Mouse (Mus musculus) right cerebral cortex, postnatal 4 days (tissue): ENCODE results near the gene Gpr84.

ENCODE experiments used
- DNase-seq: peaks from one replicate; pipeline ENCODE4 v3.0.0-alpha.2; 2022

Gene Gpr84

GRCm38 (mm10) chr15:103305070-103305678, 5.2 kb downstream of the Gpr84 start:
- peak; percentile 99 for DNase-seq

DNA sequence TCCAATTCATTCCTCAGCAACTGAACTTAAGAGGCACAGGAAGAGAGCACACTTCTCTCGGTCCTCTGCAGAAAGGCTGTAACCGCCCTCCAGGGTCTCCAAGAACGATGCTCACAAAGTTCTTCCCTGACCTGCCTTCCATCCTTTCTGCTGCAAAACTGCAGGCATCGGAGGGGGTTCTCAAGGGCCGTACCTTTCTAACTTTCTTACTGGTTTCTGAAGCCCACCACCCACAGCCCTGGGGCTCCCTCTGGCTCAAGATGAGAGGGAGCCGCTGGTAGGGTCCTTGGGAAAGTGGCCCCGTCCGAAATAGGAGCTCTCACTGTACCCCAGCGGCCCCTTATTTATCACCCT, 5.8 kb downstream of the Gpr84 start:
- DNase-seq = peak; percentile 35

GRCm38 (mm10) chr15:103303916-103304615, 6.3 kb downstream of the Gpr84 start:
- DNase-seq = no peak

- DNase-seq = no peak
Measured at GRCm38 (mm10) chr15:103302341-103303021, 7.9 kb downstream of the Gpr84 start.

DNA sequence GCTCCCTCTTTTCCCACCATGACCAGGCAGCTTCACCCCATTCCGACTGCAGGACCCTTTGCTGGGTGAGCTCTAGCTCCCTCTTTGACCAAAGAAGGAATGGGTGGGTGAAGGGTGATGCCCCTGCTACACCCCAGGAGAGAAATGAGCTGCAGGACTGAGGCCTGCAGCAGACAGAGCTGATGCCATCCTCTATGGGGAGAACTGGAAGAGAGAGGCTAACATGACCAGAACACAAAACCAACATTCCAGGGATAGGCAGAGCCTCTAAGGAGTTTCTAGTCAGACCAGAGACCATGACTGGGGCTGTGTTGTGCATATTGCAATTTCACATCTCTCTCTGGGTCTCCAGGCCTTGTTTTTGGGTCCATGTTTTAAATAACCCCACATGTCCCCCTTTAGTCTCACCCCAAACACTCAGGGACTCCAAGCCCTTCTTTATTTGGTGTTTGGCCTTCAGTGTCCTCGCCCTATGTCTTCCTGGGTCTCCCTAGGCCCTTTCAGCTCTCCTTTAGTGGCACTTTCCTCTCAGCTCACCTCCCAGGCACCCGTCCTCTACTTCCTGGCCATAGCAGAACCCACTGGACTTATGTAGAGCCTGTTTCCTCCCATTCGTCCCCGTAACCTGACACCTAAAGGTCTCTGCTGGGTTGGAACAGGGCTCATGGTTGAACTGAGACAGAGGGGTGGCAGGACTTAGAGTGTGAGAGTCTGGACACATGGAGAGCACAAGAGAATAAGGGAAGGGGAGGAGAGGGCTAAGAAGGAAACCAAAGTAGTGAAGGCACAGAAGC, 8.7 kb downstream of the Gpr84 start:
- DNase-seq = no peak

DNA sequence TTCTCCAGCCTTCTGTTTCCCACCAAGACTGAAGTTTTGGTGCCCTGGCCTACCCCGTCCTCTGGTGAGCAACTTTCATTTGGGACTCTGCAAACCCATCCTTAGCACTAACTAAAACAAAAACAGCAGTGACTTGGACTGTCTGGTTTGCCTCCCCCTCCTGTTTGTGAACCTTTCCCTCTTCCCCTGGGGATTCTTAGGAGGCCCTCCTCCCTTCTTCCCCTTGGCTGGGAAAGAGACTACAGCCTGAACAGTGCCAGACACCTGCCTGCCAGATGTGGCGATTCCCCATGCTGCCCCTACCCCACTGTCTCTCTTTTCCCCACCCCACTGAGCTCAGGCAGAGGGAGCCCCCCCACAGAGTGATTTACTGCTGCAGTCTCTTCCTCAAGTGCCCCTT, 9.4 kb downstream of the Gpr84 start:
- no peak for DNase-seq

GRCm38 (mm10) chr15:103300560-103300959, 9.9 kb downstream of the Gpr84 start:
- no peak for DNase-seq

DNA sequence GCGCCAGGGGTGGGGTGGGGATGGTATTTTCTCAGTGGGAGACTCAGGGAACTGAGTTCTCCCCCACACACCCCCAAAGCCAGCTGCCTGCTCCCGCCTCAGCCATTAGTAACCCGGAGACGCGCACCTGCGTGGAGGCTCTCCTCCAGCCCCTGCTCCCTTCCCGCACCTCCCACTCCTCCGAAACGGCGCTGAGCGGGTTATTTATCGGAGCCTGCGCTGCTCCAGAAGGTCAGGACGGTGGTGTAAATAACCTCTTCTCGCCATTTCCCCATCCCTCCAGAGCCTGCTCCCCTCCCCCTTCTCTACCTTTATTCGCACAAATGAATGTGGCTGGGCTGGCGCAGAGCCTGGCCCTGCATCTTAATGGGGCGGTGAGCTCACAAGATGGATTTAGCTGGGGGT, 10.3 kb downstream of the Gpr84 start:
- DNase-seq = peak; percentile 72

GRCm38 (mm10) chr15:103299644-103300043, 10.8 kb downstream of the Gpr84 start:
- DNase-seq = no peak

DNA sequence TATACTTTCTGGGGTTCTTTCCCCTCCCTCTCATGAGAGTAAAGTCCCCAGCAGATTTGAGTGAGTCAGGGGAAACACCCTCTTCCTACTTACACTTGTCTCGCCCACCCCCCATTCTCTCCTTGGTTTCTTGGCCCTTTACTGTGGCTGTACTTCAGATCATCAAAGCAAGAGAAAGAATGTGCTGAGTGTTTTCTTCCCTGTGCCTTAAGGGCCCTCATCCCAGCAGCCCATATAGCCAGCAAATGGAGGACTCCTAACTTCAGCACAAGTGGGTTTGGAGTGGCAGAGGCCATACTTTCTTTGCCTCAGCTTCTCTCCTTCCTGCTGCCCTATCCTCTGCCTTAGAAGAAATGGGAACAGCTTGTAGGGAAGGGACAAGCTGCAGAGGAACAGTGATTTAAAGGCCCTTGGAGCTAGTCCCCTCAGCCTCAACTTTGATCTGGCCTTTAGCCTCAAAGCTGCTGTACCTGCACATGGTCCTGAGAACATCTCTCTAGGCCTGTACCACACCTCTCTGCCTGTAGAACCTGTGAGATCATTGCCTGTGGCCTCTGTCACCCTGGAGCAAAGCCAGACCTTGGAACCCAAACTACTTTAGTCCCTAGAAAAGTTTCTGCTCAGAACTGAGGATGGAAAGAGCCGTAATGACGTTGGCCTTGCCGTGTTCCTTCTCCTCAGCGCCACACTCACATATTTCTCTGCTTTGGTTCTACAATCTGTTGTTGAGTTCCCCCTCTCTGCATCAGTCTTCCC, 11.4 kb downstream of the Gpr84 start:
- DNase-seq = no peak

DNA sequence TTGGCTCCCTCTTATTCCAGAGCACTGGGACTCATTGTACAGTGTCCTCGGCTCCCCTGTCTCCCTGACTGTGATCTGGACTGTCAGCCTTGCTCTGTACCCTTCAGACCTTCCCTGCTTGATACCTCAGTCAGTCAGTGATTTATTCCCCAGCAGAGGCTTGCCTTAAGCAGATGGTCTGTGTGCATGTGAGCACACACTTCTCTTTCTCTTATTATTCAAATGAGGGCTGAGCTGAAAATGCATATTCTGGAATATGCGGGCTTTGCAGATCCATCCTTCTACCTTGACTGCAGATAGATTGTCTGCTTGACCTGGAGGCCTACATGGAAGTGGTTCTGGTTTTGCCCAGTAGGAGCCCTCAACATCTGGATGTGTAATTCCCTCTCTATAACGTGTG, 12.4 kb downstream of the Gpr84 start:
- DNase-seq = no peak

DNA sequence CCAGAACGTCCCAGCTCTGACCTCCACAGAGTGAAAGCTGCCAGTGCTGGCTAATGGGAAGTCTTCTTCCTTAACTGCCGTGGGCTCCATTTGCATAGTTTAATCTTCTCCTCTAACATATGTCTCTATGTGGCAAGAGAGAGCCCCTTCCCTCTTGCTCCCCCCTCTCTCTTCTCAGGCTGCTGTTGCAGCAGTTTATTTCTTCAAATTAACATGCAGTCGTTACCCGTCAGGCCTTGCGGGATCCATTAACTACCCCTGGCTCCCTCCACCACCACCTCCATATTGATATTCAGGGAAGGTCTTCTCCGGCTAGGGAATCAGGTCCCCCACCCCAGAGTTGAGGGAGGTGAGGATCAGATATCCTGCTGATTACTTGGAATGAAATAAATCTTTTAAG, 13.1 kb downstream of the Gpr84 start:
- no peak for DNase-seq

DNA sequence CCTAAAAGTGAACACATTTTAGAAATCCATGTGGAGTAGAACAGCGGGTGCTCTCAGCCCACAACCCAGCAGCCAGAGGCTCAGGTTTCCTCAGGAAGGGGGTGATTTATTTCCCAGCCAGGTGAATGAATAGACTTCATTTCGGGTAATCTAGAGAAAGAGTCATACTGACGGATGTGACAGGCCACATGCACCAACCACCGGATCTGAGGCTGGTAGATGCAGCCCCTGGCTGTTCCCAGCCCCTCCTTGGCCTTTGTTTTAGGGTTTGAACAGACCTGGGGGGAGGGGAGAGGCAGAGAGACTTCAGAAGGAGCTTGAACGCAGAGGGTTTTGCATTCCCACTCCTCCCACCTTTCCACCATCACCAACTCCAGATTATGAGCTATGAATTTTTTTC, 14.6 kb downstream of the Gpr84 start:
- no peak for DNase-seq

GRCm38 (mm10) chr15:103294649-103295048, 15.8 kb downstream of the Gpr84 start:
- DNase-seq = no peak

DNA sequence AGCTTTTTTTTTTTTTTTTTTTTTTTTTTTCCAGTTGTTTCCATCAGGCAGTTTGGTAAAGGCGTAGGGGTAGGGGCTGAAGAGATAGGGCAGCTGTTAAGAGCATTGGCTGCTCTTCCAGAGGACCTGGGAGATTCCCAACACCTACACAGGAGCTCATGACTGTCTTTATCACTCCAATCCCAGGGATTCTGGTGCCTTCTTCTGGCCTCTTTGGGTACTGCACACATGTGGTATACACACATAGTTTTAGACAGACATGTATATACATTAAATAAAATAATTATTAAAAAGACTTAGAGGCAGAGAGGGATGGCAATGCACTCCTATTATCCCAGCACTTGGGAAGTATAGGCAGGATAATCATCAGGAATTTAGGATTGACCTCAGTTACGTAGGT, 17.0 kb downstream of the Gpr84 start:
- no peak for DNase-seq

GRCm38 (mm10) chr15:103292673-103293345, 17.6 kb downstream of the Gpr84 start:
- DNase-seq = no peak

- DNase-seq = no peak
Measured at GRCm38 (mm10) chr15:103290843-103291242, 19.6 kb downstream of the Gpr84 start.

- no peak for DNase-seq
Measured at GRCm38 (mm10) chr15:103290417-103290816, 20.0 kb downstream of the Gpr84 start.

GRCm38 (mm10) chr15:103289600-103289999, 20.8 kb downstream of the Gpr84 start:
- DNase-seq = no peak

- DNase-seq = peak; percentile 45
Measured at GRCm38 (mm10) chr15:103285778-103286417, 24.5 kb downstream of the Gpr84 start.

GRCm38 (mm10) chr15:103284647-103285046, 25.8 kb downstream of the Gpr84 start:
- no peak for DNase-seq

GRCm38 (mm10) chr15:103284066-103284465, 26.3 kb downstream of the Gpr84 start:
- DNase-seq = peak; percentile 64
